Mouse (Mus musculus) cortical plate, adult 2 months (tissue): ENCODE measurements at regions not wholly inside any gene's neighbourhood (a gene's known extent, or its start where the extent isn't known, plus 50 kb on each side); places are given as distances from the start of the nearest gene placed in this dataset.

Experiments used
- CTCF ChIP-seq: fragments of 200-500 bp; IDR thresholded peaks from 2 replicates; pipeline ENCODE4 v1.5.1; 2011; ENCODE audit warnings: mild to moderate bottlenecking, control low read depth, low read length; ENCODE audit not compliant: insufficient read depth; ENCODE audit errors: extremely low read depth
- POLR2A ChIP-seq: fragments of 200-500 bp; IDR thresholded peaks from 2 replicates; pipeline ENCODE4 v1.6.1; 2011; ENCODE audit warnings: mild to moderate bottlenecking, low read length, control low read depth; ENCODE audit not compliant: insufficient read depth; ENCODE audit errors: extremely low read depth

DNA sequence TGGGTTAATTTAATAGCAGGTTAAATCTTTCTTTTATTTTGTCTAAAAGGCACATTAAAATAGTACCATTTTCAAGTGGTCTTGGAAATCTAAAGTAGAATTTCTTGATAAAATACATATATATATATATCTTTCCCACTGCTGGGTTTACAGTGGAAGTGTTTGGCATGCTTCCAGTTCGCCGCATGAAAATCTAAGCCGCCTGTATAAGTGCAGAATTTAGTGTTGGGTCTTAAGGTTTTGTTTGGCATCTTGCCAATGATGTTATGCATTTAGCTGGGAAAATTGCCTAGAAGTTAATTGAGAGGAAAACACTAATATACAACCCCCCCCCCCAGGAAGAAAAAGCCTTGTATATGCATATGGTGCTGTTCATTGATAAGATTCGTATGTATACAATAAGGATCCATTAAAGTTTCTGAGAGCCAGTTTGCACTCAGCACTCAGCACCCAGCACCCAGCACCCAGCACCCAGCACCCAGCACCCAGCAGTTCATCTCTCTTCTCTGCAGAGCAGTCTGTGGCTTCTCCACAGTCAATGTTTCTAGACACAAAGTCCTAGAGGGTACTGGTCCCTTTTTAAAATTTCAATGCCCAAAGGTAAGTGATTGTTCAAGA is 778.7 kb upstream of the Pou3f3 start:
- TF ChIP-seq CTCF (no peak), POLR2A (no peak)
